Mouse (Mus musculus) embryonic facial prominence, embryonic 14.5 days (tissue): ENCODE measurements at regions not wholly inside any gene's neighbourhood (a gene's known extent, or its start where the extent isn't known, plus 50 kb on each side); places are given as distances from the start of the nearest gene placed in this dataset.
A peak's percentile ranks its signal among the peaks of the same experiment; 100 is the strongest.

ENCODE experiments used
- ATAC-seq: fragments of 200-750 bp; cut with Nextera tagmentation; 2 replicates; pipeline ENCODE4 v1.8.0; 2017; ENCODE audit warnings: low read depth, moderate number of reproducible peaks, moderate TSS enrichment
- DNase-seq: peaks from one replicate; pipeline ENCODE4 v3.0.0-alpha.2; 2015; ENCODE audit warnings: low spot score
- H3K27ac ChIP-seq: fragments of 300-500 bp; sonication (generic); replicated peaks from 2 replicates; pipeline ENCODE4 v1.5.1; 2014; ENCODE audit warnings: low read depth, mild to moderate bottlenecking, low read length, moderate library complexity
- H3K27me3 ChIP-seq: fragments of 300-500 bp; sonication (generic); replicated peaks from 2 replicates; pipeline ENCODE4 v1.6.1; 2014; ENCODE audit warnings: low read length; ENCODE audit not compliant: control insufficient read depth, insufficient read depth
- H3K36me3 ChIP-seq: fragments of 300-500 bp; sonication (generic); 2 replicates; pipeline ENCODE4 v1.6.1; 2014; ENCODE audit warnings: low read length, mixed read lengths; ENCODE audit not compliant: control insufficient read depth, insufficient read depth
- H3K4me1 ChIP-seq: fragments of 300-500 bp; sonication (generic); 2 replicates; pipeline ENCODE4 v1.6.1; 2014; ENCODE audit warnings: antibody characterized with exemption, low read length; ENCODE audit not compliant: control insufficient read depth, insufficient read depth
- H3K4me2 ChIP-seq: fragments of 300-500 bp; sonication (generic); 2 replicates; pipeline ENCODE4 v1.6.1; 2014; ENCODE audit warnings: low read depth, mild to moderate bottlenecking, low read length, moderate library complexity, mixed read lengths
- H3K4me3 ChIP-seq: fragments of 300-500 bp; sonication (generic); 2 replicates; pipeline ENCODE4 v1.5.1; 2014; ENCODE audit warnings: low read depth, mild to moderate bottlenecking, low read length
- H3K9ac ChIP-seq: fragments of 300-500 bp; sonication (generic); 2 replicates; pipeline ENCODE4 v1.6.1; 2014; ENCODE audit warnings: low read depth, mild to moderate bottlenecking, low read length, moderate library complexity, mixed read lengths
- H3K9me3 ChIP-seq: fragments of 300-500 bp; sonication (generic); 2 replicates; pipeline ENCODE4 v1.6.1; 2016; ENCODE audit warnings: low read length; ENCODE audit not compliant: control insufficient read depth
- WGBS: fragments of 180-500 bp; shearing (Covaris S2); extraction: QIAGEN DNeasy Blood & Tissue Kit; methylation state at CpG from one replicate; pipeline ENCODE4 v1.1.7; 2014; 5-methylcytosine and 5-hydroxymethylcytosine counted together

- no peaks in the 10 kb centered on the region for H3K36me3 ChIP-seq
- no peak overlapping the region for H3K4me3 ChIP-seq
- H3K27me3 ChIP-seq, result no peaks in the 10 kb centered on the region
- DNase-seq, result no peak
- H3K9me3 ChIP-seq, result no peaks in the 10 kb centered on the region
- no peak overlapping the region for H3K9ac ChIP-seq
- ATAC-seq, result no peak
- no peak overlapping the region for H3K27ac ChIP-seq
- H3K4me2 ChIP-seq, result no peak overlapping the region
- no peaks in the 10 kb centered on the region for H3K4me1 ChIP-seq
- WGBS, result 85% methylated on average over 1 of the region's 1 CpGs
Measured at GRCm38 (mm10) chr2:57567183-57567582, 329.7 kb downstream of the Gpd2 start.

GRCm38 (mm10) chr2:57587065-57587464 is 349.6 kb downstream of the Gpd2 start:
- H3K27ac ChIP-seq, result no peak overlapping the region
- ATAC-seq (no peak), DNase-seq (no peak)
- no peaks in the 10 kb centered on the region for H3K27me3 ChIP-seq
- H3K4me1 ChIP-seq, result no peaks in the 10 kb centered on the region
- H3K9me3 ChIP-seq, result 0 out of 2 replicates have a peak, but pooled peaks cover 4% of the 10 kb centered on the region
- whole genome bisulfite sequencing, result 82% methylated on average over 3 of the region's 3 CpGs
- no peaks in the 10 kb centered on the region for H3K36me3 ChIP-seq
- no peak overlapping the region for H3K9ac ChIP-seq
- no peak overlapping the region for H3K4me3 ChIP-seq
- no peak overlapping the region for H3K4me2 ChIP-seq

- Histone ChIP-seq H3K4me1 (no peaks in the 10 kb centered on the region), H3K4me3 (no peak overlapping the region), H3K36me3 (no peaks in the 10 kb centered on the region), H3K9ac (no peak overlapping the region), H3K27me3 (no peaks in the 10 kb centered on the region), H3K27ac (no peak overlapping the region), H3K4me2 (no peak overlapping the region), H3K9me3 (no peaks in the 10 kb centered on the region)
- 86% methylated on average over 2 of the region's 2 CpGs for WGBS
- DNase-seq (no peak), ATAC-seq (no peak)
Measured at GRCm38 (mm10) chr2:57593558-57593957, 356.1 kb downstream of the Gpd2 start.

- Histone ChIP-seq H3K4me1 (no peaks in the 10 kb centered on the region), H3K9ac (no peak overlapping the region), H3K27ac (no peak overlapping the region), H3K9me3 (no peaks in the 10 kb centered on the region), H3K36me3 (no peaks in the 10 kb centered on the region), H3K4me3 (no peak overlapping the region), H3K4me2 (no peak overlapping the region), H3K27me3 (no peaks in the 10 kb centered on the region)
- 40% methylated on average over 9 of the region's 9 CpGs for WGBS
- peak; percentile 68 for DNase-seq
- ATAC-seq, result peak; percentile 88
Measured at GRCm38 (mm10) chr2:57597694-57598358, 360.4 kb downstream of the Gpd2 start.

GRCm38 (mm10) chr2:57611599-57611998 is 374.2 kb downstream of the Gpd2 start:
- H3K4me3 ChIP-seq, result no peak overlapping the region
- DNase-seq, result no peak
- H3K9me3 ChIP-seq, result no peaks in the 10 kb centered on the region
- no peak overlapping the region for H3K9ac ChIP-seq
- H3K27me3 ChIP-seq, result 0 out of 2 replicates have a peak, but pooled peaks cover 4% of the 10 kb centered on the region
- no peaks in the 10 kb centered on the region for H3K4me1 ChIP-seq
- H3K4me2 ChIP-seq, result no peak overlapping the region
- H3K36me3 ChIP-seq, result no peaks in the 10 kb centered on the region
- ATAC-seq, result no peak
- H3K27ac ChIP-seq, result no peak overlapping the region

GRCm38 (mm10) chr2:57613243-57613642 is 375.8 kb downstream of the Gpd2 start:
- DNase-seq (no peak), ATAC-seq (no peak)
- no peak overlapping the region for H3K4me2 ChIP-seq
- no peak overlapping the region for H3K4me3 ChIP-seq
- H3K36me3 ChIP-seq, result no peaks in the 10 kb centered on the region
- H3K4me1 ChIP-seq, result no peaks in the 10 kb centered on the region
- WGBS, result 65% methylated on average over 10 of the region's 10 CpGs
- no peak overlapping the region for H3K9ac ChIP-seq
- H3K27ac ChIP-seq, result no peak overlapping the region
- H3K27me3 ChIP-seq, result 0 out of 2 replicates have a peak, but pooled peaks cover 4% of the 10 kb centered on the region
- H3K9me3 ChIP-seq, result no peaks in the 10 kb centered on the region

GRCm38 (mm10) chr2:57614587-57614991 is 377.2 kb downstream of the Gpd2 start:
- WGBS, result 58% methylated on average over 12 of the region's 12 CpGs
- H3K4me1 ChIP-seq, result no peaks in the 10 kb centered on the region
- H3K9ac ChIP-seq, result no peak overlapping the region
- H3K27me3 ChIP-seq, result 0 out of 2 replicates have a peak, but pooled peaks cover 4% of the 10 kb centered on the region
- DNase-seq (peak; percentile 29), ATAC-seq (peak; percentile 77; the same call in 1 of the 2 replicates)
- no peaks in the 10 kb centered on the region for H3K9me3 ChIP-seq
- no peak overlapping the region for H3K27ac ChIP-seq
- H3K4me3 ChIP-seq, result no peak overlapping the region
- no peak overlapping the region for H3K4me2 ChIP-seq
- no peaks in the 10 kb centered on the region for H3K36me3 ChIP-seq

GRCm38 (mm10) chr2:57616525-57617225 is 379.2 kb downstream of the Gpd2 start:
- no peaks in the 10 kb centered on the region for H3K4me1 ChIP-seq
- peak; percentile 75; the same call in 1 of the 2 replicates for ATAC-seq
- H3K27me3 ChIP-seq, result 0 out of 2 replicates have a peak, but pooled peaks cover 4% of the 10 kb centered on the region
- H3K9me3 ChIP-seq, result no peaks in the 10 kb centered on the region
- DNase-seq, result peak; percentile 19
- H3K36me3 ChIP-seq, result no peaks in the 10 kb centered on the region
- peak overlapping the region; percentile 63 for H3K4me2 ChIP-seq
- peak overlapping the region; percentile 49 for H3K9ac ChIP-seq
- H3K27ac ChIP-seq, result no peak overlapping the region
- WGBS, result 3% methylated on average over 19 of the region's 19 CpGs
- H3K4me3 ChIP-seq, result peak overlapping the region; percentile 34
